Mouse (Mus musculus) right cerebral cortex, postnatal 25 days (tissue): ENCODE data around the gene Tnfrsf13b.
"Not testable (repeated sequence)": the region's sequence is repeated elsewhere in the genome, so short reads cannot be mapped to it uniquely, and the experiment has no call there.

ENCODE experiments used
- DNase-seq: peaks from one replicate; pipeline ENCODE4 v3.0.0; 2022

Tnfrsf13b gene

DNA sequence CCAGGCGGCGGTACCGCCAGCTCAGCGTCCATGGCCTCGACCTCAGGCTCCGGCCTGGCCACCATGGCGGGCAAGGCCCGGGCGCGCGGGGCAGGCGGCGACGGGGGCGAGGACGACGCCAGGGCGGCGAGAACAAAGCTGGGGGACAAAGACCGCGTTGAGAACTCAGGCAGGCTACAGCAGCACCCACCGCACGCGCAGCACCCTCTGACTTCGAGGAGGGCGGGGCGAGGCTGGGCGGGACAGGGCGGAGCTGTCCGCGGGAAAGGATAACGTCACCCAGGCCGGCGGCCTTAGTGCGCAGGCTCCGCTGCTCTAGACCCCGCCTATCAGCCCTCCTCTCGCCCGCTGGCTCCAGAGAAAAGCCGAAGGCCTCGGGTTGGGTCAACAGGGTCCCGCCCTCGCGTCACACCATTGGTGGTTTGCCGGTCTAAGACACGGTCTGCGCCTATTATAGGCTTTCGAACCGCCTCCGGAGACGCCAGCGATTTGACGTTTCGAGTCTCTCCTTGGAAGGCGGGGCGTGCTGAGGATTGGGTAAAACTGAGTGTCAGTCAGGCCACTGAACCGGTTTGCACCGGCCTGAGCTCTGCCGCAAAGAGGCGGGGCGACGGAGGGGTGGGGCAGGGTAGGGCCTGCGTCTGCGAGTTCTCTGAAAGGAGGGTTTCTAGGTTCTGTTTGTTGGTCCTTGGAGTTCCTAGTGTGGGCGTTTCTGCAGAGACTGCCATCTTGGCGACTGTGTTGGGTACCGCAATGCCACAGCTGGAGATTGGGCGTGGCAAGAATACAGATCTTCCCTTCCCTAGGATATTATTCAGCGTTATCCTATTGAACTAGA lies 48.5 kb downstream of the Tnfrsf13b start, which contains the start of gene Usp22:
TSS of gene Usp22 (minus strand) at position 235 of the 838 bp plus-strand sequence.
- peak; percentile 100 for DNase-seq

DNA sequence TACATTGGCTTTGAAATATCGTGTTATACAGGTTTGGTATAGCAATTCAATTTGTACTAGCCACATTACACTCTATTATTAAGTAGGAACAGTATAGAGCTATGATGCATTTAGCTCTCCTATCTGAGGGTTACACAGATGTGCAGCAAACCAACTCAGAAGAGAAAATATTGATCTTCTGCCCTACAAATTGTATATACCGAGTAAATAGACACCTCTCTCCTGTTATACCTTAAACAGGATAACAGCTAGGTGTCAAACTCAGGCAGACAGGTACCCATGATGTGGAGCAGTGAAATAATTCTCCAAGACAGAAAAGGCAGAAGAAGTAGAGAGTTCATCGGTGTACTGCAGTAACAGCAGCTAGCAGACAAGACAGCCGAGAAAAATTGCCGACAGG lies 49.2 kb downstream of the Tnfrsf13b start:
- DNase-seq: no peak

DNA sequence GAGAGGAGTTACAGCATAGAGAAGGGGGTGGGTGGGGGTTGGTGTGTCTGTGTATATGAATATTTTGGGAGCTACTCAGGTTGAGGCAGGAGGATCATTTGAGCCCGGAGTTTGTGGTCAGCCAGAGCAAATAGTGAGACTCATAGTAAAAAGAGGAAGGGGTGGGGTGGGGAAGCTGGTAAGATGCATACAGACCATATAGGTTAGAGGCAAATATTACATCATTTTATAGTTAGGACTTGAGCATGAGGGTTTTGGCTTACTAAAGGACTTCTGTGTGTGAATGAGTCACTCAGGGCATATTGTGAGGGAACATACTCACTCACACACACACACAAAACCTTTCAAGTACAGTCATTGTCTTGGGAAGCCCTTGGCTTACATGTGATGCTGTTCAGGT lies 49.8 kb downstream of the Tnfrsf13b start:
- DNase-seq: no peak

DNA sequence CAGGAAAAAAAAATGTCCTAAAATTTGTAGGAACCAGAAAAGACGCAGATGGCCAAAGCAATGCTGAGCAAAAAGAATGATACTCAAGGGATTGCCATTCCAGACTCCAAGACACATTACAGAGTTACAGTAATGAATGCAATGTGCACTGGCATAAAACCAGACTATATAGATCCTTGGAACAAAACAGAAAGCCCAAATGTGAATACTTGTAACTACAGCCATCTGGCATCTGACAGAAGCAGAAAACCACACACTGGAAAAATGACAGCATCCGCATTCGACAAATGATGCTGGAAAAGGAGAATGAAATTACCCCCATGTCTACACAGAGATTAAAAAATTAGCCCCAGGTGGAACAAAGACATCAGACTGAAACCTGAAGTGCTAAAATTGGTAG lies 53.8 kb downstream of the Tnfrsf13b start:
- DNase-seq: no peak

DNA sequence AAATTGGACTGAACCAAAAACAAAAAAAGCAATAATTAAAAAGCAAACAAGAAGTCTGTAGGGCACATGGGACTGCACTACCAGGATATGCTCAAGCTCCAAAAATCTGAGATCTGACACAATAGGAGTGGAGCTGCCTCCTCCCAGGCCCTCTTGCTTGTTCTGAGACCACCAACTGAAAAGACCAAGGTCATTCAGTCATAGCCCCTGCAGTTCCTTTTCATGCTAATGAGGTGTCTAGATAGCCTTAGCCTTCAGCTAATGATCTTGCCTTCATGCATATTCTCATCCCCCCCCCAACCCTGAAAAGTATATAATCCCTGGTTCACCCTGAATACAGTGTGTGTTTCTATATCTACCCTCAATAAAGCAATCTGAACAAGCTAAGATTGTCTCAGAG lies 55.1 kb downstream of the Tnfrsf13b start:
- no peak for DNase-seq

DNA sequence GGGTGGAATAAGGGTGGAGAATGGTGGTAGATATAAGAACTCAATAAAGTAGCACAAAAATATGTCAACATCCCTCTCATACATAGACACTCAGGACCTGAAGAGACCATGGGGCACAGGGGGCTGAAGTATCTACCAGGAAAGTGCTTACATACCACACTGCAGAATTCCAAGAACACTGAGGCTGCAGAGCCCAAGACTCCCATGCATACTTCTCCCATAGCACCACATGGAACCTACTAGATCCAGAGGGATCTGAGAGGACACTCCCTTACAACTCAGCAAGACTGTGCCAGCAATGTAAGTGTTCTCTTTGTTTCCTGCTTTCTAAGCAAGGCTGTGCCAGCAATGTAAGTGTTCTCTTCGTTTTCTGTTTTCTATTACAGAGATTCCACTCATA lies 57.3 kb downstream of the Tnfrsf13b start:
- no peak for DNase-seq

DNA sequence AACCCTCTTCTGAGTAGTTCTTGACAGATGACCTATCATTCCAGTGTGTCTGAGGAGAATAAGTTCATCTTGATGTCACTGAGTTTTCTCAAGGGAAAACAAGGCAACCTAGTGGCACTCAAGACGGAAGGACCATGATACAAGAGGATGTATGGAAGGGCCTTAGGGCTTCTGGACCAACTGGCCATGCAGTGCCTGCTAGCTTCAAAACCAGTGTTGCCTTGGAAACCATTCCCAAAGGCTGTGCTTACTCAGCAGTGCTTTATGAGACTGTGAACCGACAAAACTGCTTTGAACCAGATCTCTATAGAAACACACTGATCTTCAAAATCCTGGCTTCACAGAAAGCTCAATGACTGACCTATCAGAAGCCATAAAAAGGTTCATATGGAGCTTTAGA lies 64.2 kb downstream of the Tnfrsf13b start:
- DNase-seq: no peak

DNA sequence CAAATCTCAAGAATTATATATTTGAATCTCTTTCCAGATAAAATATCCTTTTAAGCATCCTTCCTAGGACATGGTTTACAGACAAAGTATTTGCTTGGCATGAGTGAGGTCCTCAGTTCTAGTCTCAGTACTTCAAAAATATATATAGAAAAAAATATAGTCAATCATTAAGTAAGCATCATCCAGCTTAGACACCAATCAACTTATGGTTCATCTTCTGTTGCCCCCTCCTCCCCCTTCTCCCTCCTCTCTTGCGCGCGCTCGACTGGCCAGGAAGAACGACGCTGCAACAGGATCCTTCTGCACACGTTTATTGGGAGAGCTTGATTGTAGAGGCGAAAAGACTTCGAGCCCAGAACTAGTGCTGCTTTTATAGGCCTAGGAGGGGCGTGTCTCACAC lies 65.6 kb downstream of the Tnfrsf13b start:
- DNase-seq: not testable (repeated sequence)

DNA sequence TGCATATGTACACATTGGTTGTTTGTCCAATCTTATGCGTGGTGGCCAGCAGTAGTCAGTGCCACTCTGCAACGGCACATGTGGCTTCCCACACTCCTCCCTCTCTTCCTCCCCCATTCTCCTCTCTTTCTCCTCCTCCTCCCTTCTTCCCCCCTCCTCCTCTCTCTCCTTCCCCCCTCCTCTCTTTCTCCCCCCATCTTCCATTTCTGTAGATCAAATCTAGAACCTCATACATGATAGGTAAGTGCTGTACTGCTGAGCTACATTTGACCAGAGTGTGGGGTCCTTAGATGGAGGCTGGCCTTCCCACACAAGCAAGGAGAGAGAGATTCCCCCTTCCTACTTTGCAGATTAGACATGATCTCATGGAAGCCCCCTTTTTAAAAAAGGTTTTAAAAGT lies 66.2 kb downstream of the Tnfrsf13b start:
- no peak for DNase-seq

DNA sequence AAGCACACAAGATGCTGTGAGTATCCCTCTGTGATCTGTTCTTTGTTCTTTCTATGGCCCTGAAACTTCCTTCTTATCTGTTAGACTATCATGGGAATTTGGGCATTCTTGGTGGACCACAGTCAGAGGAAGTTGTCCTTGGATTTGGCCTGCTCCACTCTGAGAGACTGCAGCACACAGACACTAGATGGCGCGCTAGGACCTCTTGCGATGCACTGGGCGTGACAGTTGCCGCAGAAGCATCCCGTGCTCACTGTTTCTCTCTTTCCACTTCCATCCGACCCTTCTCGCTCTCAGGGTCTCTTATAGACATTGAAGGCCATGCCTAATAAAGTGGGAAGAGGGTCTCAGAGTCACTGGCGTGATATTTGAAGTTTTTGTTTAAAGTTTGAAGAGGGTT lies 66.8 kb downstream of the Tnfrsf13b start:
- peak; percentile 70 for DNase-seq

DNA sequence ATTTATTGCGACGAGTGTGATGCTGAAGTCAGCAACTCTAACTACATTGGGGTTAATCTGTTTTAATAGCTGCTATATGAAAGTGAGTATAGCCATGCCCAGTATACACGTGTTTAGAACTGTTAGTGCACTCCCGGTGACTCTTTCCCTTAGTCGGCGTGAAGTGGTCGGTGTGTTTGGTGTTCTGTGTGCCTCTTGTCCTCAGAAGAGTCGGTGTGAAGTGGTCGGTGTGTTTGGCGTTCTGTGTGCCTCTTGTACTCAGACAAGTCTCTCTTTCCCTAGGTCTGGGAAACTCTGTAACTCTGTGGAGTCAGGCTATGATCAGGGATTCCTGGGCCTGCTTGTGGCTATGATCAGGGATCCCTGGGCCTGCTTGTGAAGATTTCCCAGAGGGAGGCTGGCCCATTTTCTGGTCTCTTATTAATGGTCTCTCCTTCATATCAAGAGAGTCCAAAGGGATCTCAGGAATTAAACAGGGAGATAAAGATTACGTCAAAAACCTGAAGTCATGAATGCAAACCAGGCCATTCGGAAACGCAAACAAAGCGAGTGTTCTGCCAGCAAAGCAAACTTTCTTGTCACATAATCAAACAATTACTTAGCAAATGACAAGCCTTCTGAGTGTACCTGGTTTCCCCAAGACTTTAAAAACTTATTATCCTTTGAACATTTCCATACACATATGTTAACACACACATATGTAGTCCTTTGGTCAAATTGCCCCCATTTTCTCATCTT lies 70.2 kb downstream of the Tnfrsf13b start:
- DNase-seq: no peak

DNA sequence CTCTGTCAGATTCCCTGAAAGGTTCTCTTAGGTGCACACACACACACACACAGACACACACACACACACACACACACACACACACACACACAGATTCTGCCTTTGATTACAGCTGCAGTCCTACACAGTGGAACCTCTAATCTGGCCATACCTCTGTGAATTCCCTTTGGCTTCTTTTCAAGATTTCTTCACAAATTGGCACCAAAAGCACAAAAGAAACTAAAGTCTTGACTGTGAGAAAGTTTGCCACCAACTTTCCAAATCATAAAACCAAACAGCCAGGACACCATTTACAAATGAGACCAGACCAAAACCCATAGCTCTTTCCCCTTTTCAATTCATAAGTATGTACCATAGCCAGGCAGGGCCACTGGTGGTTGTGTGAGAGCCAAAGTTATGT lies 71.4 kb downstream of the Tnfrsf13b start:
- DNase-seq: no peak
